9 mouse cellular contexts compared by ENCODE assay signal in genomic region chr11:18957097-18957804, GRCm38 (mm10).
DNase-seq lines count a peak whose midpoint lies in the region; ATAC-seq lines count a peak whose summit lies in the region.
"Had no signal": no experiment of that assay in that cellular context is flagged by ENCODE, and none has a peak within 500 bp of the region (broad histone marks: within the 10 kb centered on the region; RNA-seq: fewer than 3 reads in every experiment).

No protein-coding gene starts in this region.

- H3K4me2 ChIP-seq in heart, embryonic 14.5 days (ENCODE audit: low read length), result peak overlapping the region; percentile 59
- peak overlapping the region; percentile 42 for H3K4me2 ChIP-seq in liver, embryonic 16.5 days (ENCODE audit: low read depth, low read length)

- H3K27me3 ChIP-seq in heart, embryonic 14.5 days (ENCODE audit: control insufficient read depth, insufficient read depth, low read length), result no peaks in the 10 kb centered on the region
- no peaks in the 10 kb centered on the region for H3K27me3 ChIP-seq in liver, embryonic 16.5 days (ENCODE audit: control insufficient read depth, insufficient read depth, low read depth, low read length)

- peak overlapping the region; percentile 87 to 94 for H3K27ac ChIP-seq in heart, embryonic 14.5 days (replicated peaks in 1 of 2; ENCODE audit: control insufficient read depth in 1 of 2, insufficient read depth in 1 of 2, low read depth in 2 of 2, low read length in 2 of 2)
- no peak overlapping the region for H3K27ac ChIP-seq in liver, embryonic 16.5 days (ENCODE audit: low read length)

- H3K4me3 ChIP-seq in heart, embryonic 14.5 days (ENCODE audit: control insufficient read depth in 1 of 2, insufficient read depth in 1 of 2, low read depth in 1 of 2, low read length in 2 of 2), result peak overlapping the region; percentile 10 to 13; a peak in 1 of 4 replicates
- peak overlapping the region; percentile 15; the same call in 1 of the 2 replicates for H3K4me3 ChIP-seq in liver, embryonic 16.5 days (ENCODE audit: low read depth, low read length)

- peaks cover 36 to 79% of the 10 kb centered on the region in 2 experiments for H3K4me1 ChIP-seq in heart, embryonic 14.5 days (ENCODE audit: control insufficient read depth in 2 of 2, insufficient read depth in 2 of 2, low read length in 2 of 2)
- no peaks in the 10 kb centered on the region; the same call in 1 of the 2 replicates for H3K4me1 ChIP-seq in liver, embryonic 16.5 days (ENCODE audit: control insufficient read depth, low read depth, low read length)

- H3K9me3 ChIP-seq in heart, embryonic 14.5 days (ENCODE audit: control insufficient read depth, low read length), result no peaks in the 10 kb centered on the region
- H3K9me3 ChIP-seq in liver, embryonic 16.5 days (replicated peaks; ENCODE audit: control insufficient read depth, low read length), result no peaks in the 10 kb centered on the region

- H3K36me3 ChIP-seq in heart, embryonic 14.5 days (ENCODE audit: control insufficient read depth, insufficient read depth, low read length), result peaks cover 2% of the 10 kb centered on the region; the same call in 1 of the 2 replicates
- no peaks in the 10 kb centered on the region for H3K36me3 ChIP-seq in liver, embryonic 16.5 days (ENCODE audit: control insufficient read depth, insufficient read depth)

- peak overlapping the region; percentile 50; the same call in 1 of the 2 replicates for H3K9ac ChIP-seq in heart, embryonic 14.5 days (ENCODE audit: low read length)
- H3K9ac ChIP-seq in liver, embryonic 16.5 days (ENCODE audit: low read depth, low read length), result no peak overlapping the region

- peak; percentile 86 for DNase-seq in heart, adult 11 months
- no peak for DNase-seq in heart, adult 9 months (ENCODE audit: low spot score in 2 of 2)
- peak; percentile 83 for DNase-seq in ES-CJ7 (ENCODE audit: low read depth, low spot score)
- DNase-seq in thymus, postnatal 36 days, result no peak
- no peak for DNase-seq in thymus, postnatal 10 days (ENCODE audit: low spot score in 2 of 2)
- no peak for DNase-seq in spleen, adult 12 weeks (ENCODE audit: low spot score)
- DNase-seq: gastrocnemius, postnatal 25 days had no signal

- no peak for ATAC-seq in heart, embryonic 14.5 days (ENCODE audit: insufficient number of reproducible peaks, insufficient read depth, low FRiP score, low read depth)
- ATAC-seq in liver, embryonic 16.5 days (ENCODE audit: low read depth), result no peak

- 5% methylated on average over 12 of the region's 12 CpGs for WGBS in heart, embryonic 14.5 days
- 9% methylated on average over 11 of the region's 12 CpGs for WGBS in liver, embryonic 16.5 days (ENCODE audit: insufficient replicate concordance)

Comparison
In these comparisons a context has a peak if more than half of its experiments do, and no peak if none do; other contexts are left out.
1. DNase-seq: peak in heart, adult 11 months (single experiment) and ES-CJ7 (single experiment); none in heart, adult 9 months (0 of 2), thymus, postnatal 36 days (0 of 2), thymus, postnatal 10 days (0 of 2) and spleen, adult 12 weeks (single experiment).